Mouse (Mus musculus) liver, postnatal 0 days (tissue): Measurements from ENCODE around the gene D430019H16Rik.

ENCODE experiments used
- CTCF ChIP-seq: sonication (generic); IDR thresholded peaks from 2 replicates; pipeline ENCODE4 v1.5.1; 2016; ENCODE audit warnings: antibody characterized with exemption, low read depth
- EP300 ChIP-seq: IDR thresholded peaks from 2 replicates; pipeline ENCODE4 v1.6.1; 2016; ENCODE audit warnings: antibody characterized with exemption, low read depth, mild to moderate bottlenecking

- no peak for TF ChIP-seq CTCF
- TF ChIP-seq EP300, result no peak
These were observed 72.5 kb downstream of the D430019H16Rik start for GRCm38 (mm10) chr12:105526186-105526585.
